Mouse (Mus musculus) liver, adult 2 months (tissue): ENCODE data around the gene Dmbx1. TPM values are rescaled to one million over a fixed set of nuclear protein-coding genes. Genes with fewer than 3 reads are reported as not detected.

Experiments used
- DNase-seq: peaks from one replicate; pipeline ENCODE4 v3.0.0-alpha.2; 2011; ENCODE audit warnings: low read depth, low spot score; ENCODE audit errors: extremely low read depth
- H3K27ac ChIP-seq: fragments of 200-500 bp; replicated peaks from 2 replicates; pipeline ENCODE4 v1.5.1; 2012; ENCODE audit warnings: low read depth, mild to moderate bottlenecking, control low read depth, inconsistent platforms, low read length; ENCODE audit not compliant: insufficient read depth
- H3K27me3 ChIP-seq: fragments of 200-500 bp; 2 replicates; pipeline ENCODE4 v1.6.1; 2012; ENCODE audit warnings: mild to moderate bottlenecking, moderate library complexity, low read length, inconsistent platforms; ENCODE audit not compliant: control insufficient read depth, insufficient read depth
- H3K36me3 ChIP-seq: fragments of 200-500 bp; 2 replicates; pipeline ENCODE4 v1.6.1; 2012; ENCODE audit warnings: low read length, inconsistent platforms; ENCODE audit not compliant: control insufficient read depth, insufficient read depth
- H3K4me1 ChIP-seq: fragments of 200-500 bp; 2 replicates; pipeline ENCODE4 v1.6.1; 2011; ENCODE audit warnings: low read length; ENCODE audit not compliant: control insufficient read depth, insufficient read depth
- H3K4me3 ChIP-seq: fragments of 200-500 bp; 2 replicates; pipeline ENCODE4 v1.5.1; 2011; ENCODE audit warnings: low read depth, mild to moderate bottlenecking, control low read depth, low read length, moderate library complexity; ENCODE audit not compliant: insufficient read depth
- H3K79me2 ChIP-seq: fragments of 200-500 bp; 2 replicates; pipeline ENCODE4 v1.6.1; 2012; ENCODE audit warnings: inconsistent platforms, mild to moderate bottlenecking, low read length, moderate library complexity; ENCODE audit not compliant: control insufficient read depth, insufficient read depth
- H3K9ac ChIP-seq: fragments of 200-500 bp; 2 replicates; pipeline ENCODE4 v1.6.1; 2012; ENCODE audit warnings: low read depth, mild to moderate bottlenecking, control low read depth, inconsistent platforms, low read length
- CTCF ChIP-seq: fragments of 200-500 bp; IDR thresholded peaks from 2 replicates; pipeline ENCODE4 v1.5.1; 2011; ENCODE audit warnings: low read depth, low read length, control low read depth
- POLR2A ChIP-seq: fragments of 200-500 bp; IDR thresholded peaks from 2 replicates; pipeline ENCODE4 v1.6.1; 2011; ENCODE audit warnings: low read length, control low read depth; ENCODE audit not compliant: insufficient read depth; ENCODE audit errors: extremely low read depth
- WGBS: fragments of 180-500 bp; shearing (Covaris S2); methylation state at CpG from one replicate; pipeline ENCODE4 v1.1.7; 2018; 5-methylcytosine and 5-hydroxymethylcytosine counted together
- polyA plus RNA-seq: library from polyadenylated mRNA; depleted of rRNA; stranded (reverse); fragments of >200 nt; gene quantifications from 2 replicates; pipeline ENCODE4 v1.2.3, GENCODE M21; 2012
- total RNA-seq: library from RNA; depleted of rRNA; stranded (reverse); fragments of >200 nt; gene quantifications from 2 replicates; pipeline ENCODE4 v1.2.3, GENCODE M21; 2014

The Dmbx1 gene
- total and polyA plus RNA-seq, 2 experiments = not detected

DNA sequence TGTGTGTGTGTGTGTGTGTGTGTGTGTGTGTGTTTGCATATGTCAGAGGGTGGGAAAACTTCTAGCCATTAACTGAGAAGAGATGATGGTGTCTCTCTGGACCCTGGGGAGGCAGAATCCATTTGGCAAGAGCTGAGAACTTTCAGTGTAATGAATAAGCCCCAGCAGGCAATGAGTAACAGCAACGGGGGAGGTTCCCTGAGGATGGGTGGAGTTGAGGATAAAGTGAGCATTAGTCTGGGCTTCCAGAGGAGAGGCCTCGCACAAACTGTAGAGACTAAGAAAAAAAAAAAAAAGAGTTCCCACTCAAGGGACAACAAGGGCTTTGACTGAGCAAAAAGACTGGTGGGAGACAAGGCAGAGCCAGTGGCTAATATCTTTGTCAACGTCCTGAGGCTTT lies 45.4 kb downstream of the Dmbx1 start:
- Histone ChIP-seq H3K27me3 (peaks cover 17% of the 10 kb centered on the region), H3K9ac (no peak overlapping the region), H3K79me2 (no peaks in the 10 kb centered on the region), H3K4me1 (no peaks in the 10 kb centered on the region), H3K4me3 (no peak overlapping the region), H3K36me3 (no peaks in the 10 kb centered on the region), H3K27ac (no peak overlapping the region)
- WGBS = 41% methylated on average over 3 of the region's 3 CpGs
- TF ChIP-seq POLR2A (no peak), CTCF (no peak)
- no peak for DNase-seq

DNA sequence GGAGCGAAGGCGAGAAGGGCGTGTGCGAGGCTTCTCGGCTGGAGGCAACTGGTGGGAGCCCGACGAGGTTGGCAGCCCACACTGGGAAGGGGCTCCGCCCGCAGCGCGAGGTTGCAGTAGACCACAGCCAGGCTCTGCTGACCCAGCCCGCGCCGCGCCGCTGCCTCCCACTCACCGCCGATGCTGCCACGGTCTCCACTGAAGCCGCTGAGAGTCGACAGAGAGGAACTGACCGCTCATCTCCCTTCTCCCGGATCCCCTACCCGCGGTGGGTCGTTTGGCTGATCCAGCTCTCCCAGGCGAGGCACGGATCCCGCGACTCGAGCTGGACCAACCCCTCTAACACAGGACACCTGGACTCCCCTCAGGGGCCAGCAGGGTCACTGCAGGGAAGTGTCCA lies 49.2 kb downstream of the Dmbx1 start, which contains the start of gene 6430628N08Rik:
6430628N08Rik (plus strand) TSS at position 113 of the 400 bp plus-strand sequence.
- Histone ChIP-seq H3K4me1 (no peaks in the 10 kb centered on the region), H3K36me3 (no peaks in the 10 kb centered on the region), H3K27ac (no peak within 1 kb of the TSS), H3K9ac (no peak within 1 kb of the TSS), H3K79me2 (no peaks in the 10 kb centered on the region), H3K4me3 (no peak within 1 kb of the TSS), H3K27me3 (peaks cover 8% of the 10 kb centered on the region)
- no peak for TF ChIP-seq CTCF
- TF ChIP-seq POLR2A = no peak
- 8% methylated on average over 31 of the region's 31 CpGs for WGBS
- DNase-seq = no peak

DNA sequence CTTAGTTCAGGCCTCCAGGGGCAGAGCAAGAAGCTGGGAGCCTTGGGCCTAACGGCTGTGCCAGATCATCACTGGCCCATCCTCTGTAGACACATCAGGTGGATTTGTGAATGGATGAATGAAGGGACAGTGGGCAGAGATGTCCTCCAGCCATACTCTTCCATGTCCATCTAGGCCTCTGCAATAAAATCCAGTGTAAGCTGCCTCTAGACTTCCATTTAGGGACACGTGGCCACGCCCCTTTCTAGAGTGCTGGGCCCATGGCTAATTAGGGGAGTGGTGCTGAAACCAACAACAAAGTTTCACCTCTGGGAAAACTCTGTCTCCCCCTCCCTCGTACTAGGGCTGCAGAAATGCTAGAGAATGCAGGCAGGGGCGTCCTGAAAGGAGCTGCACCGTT lies 49.7 kb downstream of the Dmbx1 start:
- DNase-seq = no peak
- Histone ChIP-seq H3K27ac (no peak overlapping the region), H3K4me3 (no peak overlapping the region), H3K27me3 (peaks cover 8% of the 10 kb centered on the region), H3K79me2 (no peaks in the 10 kb centered on the region), H3K4me1 (no peaks in the 10 kb centered on the region), H3K9ac (no peak overlapping the region), H3K36me3 (no peaks in the 10 kb centered on the region)
- TF ChIP-seq POLR2A = no peak
- TF ChIP-seq CTCF = no peak
- 23% methylated on average over 6 of the region's 6 CpGs for WGBS

DNA sequence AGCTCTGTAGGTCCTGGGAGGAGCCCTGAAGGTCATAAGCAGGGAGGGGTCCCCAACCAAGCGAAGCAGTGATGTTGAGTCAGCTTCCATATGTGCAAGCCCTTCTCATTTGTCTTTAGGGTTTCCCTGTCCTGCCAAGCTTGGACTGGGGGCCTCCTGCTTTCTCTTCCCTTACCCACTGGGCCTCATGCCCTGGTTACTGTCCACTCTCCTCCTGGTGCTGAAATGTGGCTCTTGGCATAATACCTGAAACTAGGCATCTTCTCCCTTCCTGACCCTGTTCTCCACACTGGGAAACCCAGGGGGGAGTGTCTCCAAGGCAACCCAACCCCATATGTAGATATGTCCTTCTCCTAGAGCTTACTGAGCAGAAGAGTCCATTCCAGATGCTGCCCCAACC lies 52.9 kb downstream of the Dmbx1 start:
- Histone ChIP-seq H3K4me3 (no peak overlapping the region), H3K27me3 (peaks cover 8% of the 10 kb centered on the region), H3K4me1 (no peaks in the 10 kb centered on the region), H3K9ac (no peak overlapping the region), H3K36me3 (no peaks in the 10 kb centered on the region), H3K79me2 (no peaks in the 10 kb centered on the region), H3K27ac (no peak overlapping the region)
- WGBS = 63% methylated on average over 1 of the region's 1 CpGs
- TF ChIP-seq CTCF (no peak), POLR2A (no peak)
- DNase-seq = no peak

DNA sequence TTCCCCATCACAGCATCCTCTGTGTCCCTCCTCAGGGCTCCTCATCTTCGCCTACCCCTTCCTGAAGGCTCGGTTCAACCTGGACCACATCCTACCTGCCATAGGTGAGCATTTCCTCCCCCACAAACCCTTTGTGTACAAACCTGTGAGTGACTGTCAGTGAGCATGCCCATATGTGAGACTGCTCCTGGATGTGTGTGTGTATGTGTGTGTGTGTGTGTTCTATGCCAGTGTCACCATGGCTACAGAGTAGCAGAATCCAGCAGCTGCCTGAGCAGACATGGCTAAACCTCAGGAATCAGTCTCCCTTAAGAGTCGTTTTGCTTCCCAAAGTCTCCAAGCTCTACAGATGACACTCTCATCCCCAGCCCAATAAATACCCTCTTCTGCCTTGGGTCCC lies 53.9 kb downstream of the Dmbx1 start:
- Histone ChIP-seq H3K4me1 (no peaks in the 10 kb centered on the region), H3K36me3 (no peaks in the 10 kb centered on the region), H3K4me3 (no peak overlapping the region), H3K79me2 (no peaks in the 10 kb centered on the region), H3K27ac (no peak overlapping the region), H3K9ac (no peak overlapping the region), H3K27me3 (peaks cover 8% of the 10 kb centered on the region)
- no peak for TF ChIP-seq POLR2A
- no peak for TF ChIP-seq CTCF
- DNase-seq = no peak
- WGBS = 70% methylated on average over 3 of the region's 3 CpGs

DNA sequence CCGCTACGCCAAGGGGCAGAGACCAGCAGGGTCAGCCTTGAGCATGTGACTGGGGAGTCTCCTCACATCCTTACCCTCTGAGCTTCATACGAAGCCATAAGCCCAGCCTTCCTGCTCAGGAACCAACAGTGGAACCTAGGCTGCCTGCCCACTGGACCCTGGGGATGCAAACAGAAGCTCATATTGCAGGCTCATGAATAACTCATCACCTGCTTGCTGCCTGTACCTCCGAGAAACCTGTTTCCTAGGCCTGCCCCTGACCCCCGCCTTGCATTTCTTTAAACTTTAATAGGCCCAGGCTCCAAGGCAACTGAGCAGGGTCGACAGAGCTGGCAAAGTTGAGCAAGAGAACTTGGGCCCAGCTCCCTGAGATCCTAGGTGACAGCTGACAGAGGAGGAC lies 55.7 kb downstream of the Dmbx1 start, which contains the start of gene Kncn:
Kncn (plus strand) TSS at position 379 of the 400 bp plus-strand sequence.
- Histone ChIP-seq H3K79me2 (no peaks in the 10 kb centered on the region), H3K4me3 (no peak within 1 kb of the TSS), H3K27ac (no peak within 1 kb of the TSS), H3K4me1 (no peaks in the 10 kb centered on the region), H3K27me3 (no peaks in the 10 kb centered on the region; the same call in 1 of the 2 replicates), H3K36me3 (no peaks in the 10 kb centered on the region), H3K9ac (no peak within 1 kb of the TSS)
- WGBS = 78% methylated on average over 6 of the region's 6 CpGs
- no peak for DNase-seq
- TF ChIP-seq CTCF (no peak), POLR2A (no peak)
